Mouse (Mus musculus): ENCODE results near the gene Nat14. TPM values are rescaled to one million over a fixed set of nuclear protein-coding genes. Genes with fewer than 3 reads are reported as not detected.

Nat14 gene
- total RNA-seq, 1 experiment: 1.7 TPM

DNA sequence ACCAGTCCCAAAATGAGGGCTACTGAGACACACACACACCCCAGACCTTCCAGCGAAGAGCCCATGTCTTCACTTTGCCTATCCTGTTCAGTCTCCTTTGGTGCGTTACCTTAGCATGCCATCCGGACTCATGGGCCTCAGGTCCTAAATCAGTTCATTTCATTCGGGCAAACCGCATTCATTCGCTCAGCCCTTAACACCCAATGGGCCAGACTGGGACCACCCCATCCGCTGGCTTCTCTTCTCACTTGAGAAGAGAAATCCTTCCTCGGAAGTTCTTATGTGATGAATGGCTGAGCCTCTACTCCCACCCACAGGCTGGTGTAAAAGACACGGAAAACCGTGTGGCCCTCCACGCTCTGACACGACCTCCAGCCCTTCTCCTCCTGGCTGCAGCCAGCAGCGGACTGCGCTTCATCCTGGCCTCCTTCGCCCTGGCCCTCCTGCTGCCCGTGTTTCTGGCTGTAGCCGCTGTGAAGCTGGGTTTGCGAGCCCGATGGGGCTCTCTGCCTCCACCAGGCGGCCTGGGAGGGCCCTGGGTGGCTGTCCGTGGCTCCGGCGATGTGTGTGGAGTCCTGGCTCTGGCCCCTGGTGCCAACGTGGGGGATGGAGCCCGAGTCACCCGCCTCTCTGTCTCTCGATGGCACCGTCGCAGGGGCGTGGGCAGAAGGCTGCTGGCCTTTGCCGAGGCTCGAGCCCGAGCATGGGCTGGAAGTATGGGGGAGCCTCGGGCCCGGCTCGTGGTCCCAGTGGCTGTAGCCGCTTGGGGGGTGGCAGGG lies 1.9 kb downstream of the Nat14 start:
- TF ChIP-seq ZC3H11A (IDR thresholded peaks at IDR 0.05; ENCODE audit: borderline replicate concordance, low read depth, low read length) (no peak), HCFC1 (IDR thresholded peaks at IDR 0.05; ENCODE audit: borderline replicate concordance, insufficient read depth, low read length) (no peak), CHD2 (IDR thresholded peaks at IDR 0.05; ENCODE audit: low read depth, low read length) (no peak), MAFK (IDR thresholded peaks at IDR 0.05; ENCODE audit: insufficient read depth, low read depth, low read length) (no peak), ZNF384 (IDR thresholded peaks at IDR 0.05; ENCODE audit: low read depth, low read length) (no peak)
- in situ Hi-C loops (cut with MboI; ENCODE audit: low sequenced_read_pairs in 2 of 2, unreplicated experiment in 2 of 2): no loop called here
- Histone ChIP-seq H3K9me3 (ENCODE audit: control insufficient read depth, insufficient read depth, low read depth, low read length) (no peaks in the 10 kb centered on the region), H3K4me1 (ENCODE audit: control insufficient read depth in 2 of 2, insufficient read depth in 2 of 2, low read length in 2 of 2, poor library complexity in 1 of 2) (peaks cover 4 to 42% of the 10 kb centered on the region in 2 experiments; a peak in 3 of 4 replicates), H3K9ac (ENCODE audit: insufficient read depth, low read depth, low read length, poor library complexity, severe bottlenecking) (peak overlapping the region; percentile 28), H3K4me3 (ENCODE audit: insufficient read depth in 1 of 2, low read depth in 1 of 2, low read length in 2 of 2, poor library complexity in 1 of 2, severe bottlenecking in 1 of 2) (peak overlapping the region; percentile 38 to 54; a peak in 3 of 4 replicates), H3K36me3 (ENCODE audit: control insufficient read depth, insufficient read depth, low read length, poor library complexity, severe bottlenecking) (peaks cover 5% of the 10 kb centered on the region; the same call in 1 of the 2 replicates), H3K27ac (ENCODE audit: insufficient read depth, low read depth, low read length, poor library complexity, severe bottlenecking) (no peak overlapping the region)
- DNase-seq (ENCODE audit: low read depth, low spot score): no peak

GRCm38 (mm10) chr7:4924483-4924882 lies 2.7 kb downstream of the Nat14 start:
- H3K9me3 ChIP-seq (ENCODE audit: control insufficient read depth, insufficient read depth, low read depth, low read length): no peaks in the 10 kb centered on the region
- no peaks in the 10 kb centered on the region; the same call in 1 of the 2 replicates for H3K36me3 ChIP-seq (ENCODE audit: control insufficient read depth, insufficient read depth, low read length, poor library complexity, severe bottlenecking)
- H3K9ac ChIP-seq (ENCODE audit: insufficient read depth, low read depth, low read length, poor library complexity, severe bottlenecking): no peak overlapping the region
- no peak for DNase-seq (ENCODE audit: low read depth, low spot score)
- H3K4me1 ChIP-seq (ENCODE audit: control insufficient read depth in 2 of 2, insufficient read depth in 2 of 2, low read length in 2 of 2, poor library complexity in 1 of 2): peaks cover 4 to 36% of the 10 kb centered on the region in 2 experiments; a peak in 3 of 4 replicates
- no peak overlapping the region for H3K27ac ChIP-seq (ENCODE audit: insufficient read depth, low read depth, low read length, poor library complexity, severe bottlenecking)
- TF ChIP-seq ZNF384 (IDR thresholded peaks at IDR 0.05; ENCODE audit: low read depth, low read length) (no peak), MAFK (IDR thresholded peaks at IDR 0.05; ENCODE audit: insufficient read depth, low read depth, low read length) (no peak), ZC3H11A (IDR thresholded peaks at IDR 0.05; ENCODE audit: borderline replicate concordance, low read depth, low read length) (no peak), HCFC1 (IDR thresholded peaks at IDR 0.05; ENCODE audit: borderline replicate concordance, insufficient read depth, low read length) (no peak), CHD2 (IDR thresholded peaks at IDR 0.05; ENCODE audit: low read depth, low read length) (no peak)
- peak overlapping the region in 1 of 2 experiments; percentile 54; a peak in 2 of 4 replicates for H3K4me3 ChIP-seq (ENCODE audit: insufficient read depth in 1 of 2, low read depth in 1 of 2, low read length in 2 of 2, poor library complexity in 1 of 2, severe bottlenecking in 1 of 2)
- in situ Hi-C loops (cut with MboI; ENCODE audit: low sequenced_read_pairs in 2 of 2, unreplicated experiment in 2 of 2): no loop called here

- no peak overlapping the region for H3K27ac ChIP-seq (ENCODE audit: insufficient read depth, low read depth, low read length, poor library complexity, severe bottlenecking)
- no peaks in the 10 kb centered on the region for H3K9me3 ChIP-seq (ENCODE audit: control insufficient read depth, insufficient read depth, low read depth, low read length)
- TF ChIP-seq CHD2 (IDR thresholded peaks at IDR 0.05; ENCODE audit: low read depth, low read length) (no peak), MAFK (IDR thresholded peaks at IDR 0.05; ENCODE audit: insufficient read depth, low read depth, low read length) (no peak)
- DNase-seq (ENCODE audit: low read depth, low spot score): no peak
- no peaks in the 10 kb centered on the region for H3K36me3 ChIP-seq (ENCODE audit: control insufficient read depth, insufficient read depth, low read length, poor library complexity, severe bottlenecking)
- in situ Hi-C loops (cut with MboI; ENCODE audit: low sequenced_read_pairs in 2 of 2, unreplicated experiment in 2 of 2): no loop called here
- peaks cover 4 to 35% of the 10 kb centered on the region in 2 experiments; a peak in 3 of 4 replicates for H3K4me1 ChIP-seq (ENCODE audit: control insufficient read depth in 2 of 2, insufficient read depth in 2 of 2, low read length in 2 of 2, poor library complexity in 1 of 2)
- no peak overlapping the region for H3K9ac ChIP-seq (ENCODE audit: insufficient read depth, low read depth, low read length, poor library complexity, severe bottlenecking)
- no peak overlapping the region for H3K4me3 ChIP-seq (ENCODE audit: insufficient read depth in 1 of 2, low read depth in 1 of 2, low read length in 2 of 2, poor library complexity in 1 of 2, severe bottlenecking in 1 of 2)
Observed at GRCm38 (mm10) chr7:4924891-4925301, 3.1 kb downstream of the Nat14 start.

DNA sequence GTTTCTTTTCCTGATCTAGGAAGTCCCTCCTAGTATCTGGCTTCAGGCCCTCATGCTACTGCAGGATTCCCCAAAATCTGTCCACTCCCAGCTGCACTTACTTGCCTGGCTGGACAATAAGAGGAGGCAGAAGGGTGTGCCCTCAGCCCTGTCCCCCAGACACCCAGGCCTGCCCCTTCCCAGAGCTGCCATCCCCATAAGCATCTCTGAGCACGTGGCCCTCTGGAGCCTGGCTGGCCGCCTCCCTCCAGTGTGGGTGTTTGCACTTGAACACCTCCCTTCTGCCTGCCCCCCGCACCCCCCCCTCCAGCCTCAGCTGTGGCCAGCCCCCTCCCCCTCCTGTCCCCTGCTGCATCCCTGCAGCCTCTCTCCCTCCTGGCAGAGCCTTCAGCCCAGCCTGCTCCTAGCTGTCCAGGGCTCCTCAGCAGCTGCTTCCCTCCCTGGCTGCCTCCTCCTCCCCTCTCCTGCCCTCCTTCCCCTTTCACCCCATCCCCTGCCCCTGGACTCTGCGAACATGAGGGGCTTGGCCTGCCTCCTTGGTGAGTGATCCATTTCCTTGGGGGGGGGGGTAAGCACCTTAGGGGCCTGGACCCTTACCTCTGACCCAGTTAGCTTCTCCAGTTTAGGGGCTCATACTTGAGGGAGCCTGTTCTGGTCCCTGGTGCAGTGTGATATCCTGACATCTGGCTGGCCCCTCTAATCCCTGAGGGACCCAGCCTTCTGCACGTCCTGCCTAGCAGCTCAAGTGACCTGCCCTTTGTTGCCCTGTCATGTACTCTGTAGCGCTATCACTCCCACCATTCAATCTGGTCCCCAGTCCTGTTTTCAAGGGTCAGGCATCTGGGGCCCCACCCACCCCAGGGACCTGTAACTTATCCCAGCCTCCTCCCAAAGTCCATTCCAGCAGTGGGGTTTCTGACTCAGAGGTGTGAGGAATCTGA lies 3.9 kb downstream of the Nat14 start, which contains the start of gene Ssc5d:
Ssc5d (plus strand) TSS at position 345 of the 941 bp plus-strand sequence.
- no peak for DNase-seq (ENCODE audit: low read depth, low spot score)
- Histone ChIP-seq H3K9me3 (ENCODE audit: control insufficient read depth, insufficient read depth, low read depth, low read length) (no peaks in the 10 kb centered on the region), H3K27ac (ENCODE audit: insufficient read depth, low read depth, low read length, poor library complexity, severe bottlenecking) (no peak within 1 kb of the TSS), H3K4me3 (ENCODE audit: insufficient read depth in 1 of 2, low read depth in 1 of 2, low read length in 2 of 2, poor library complexity in 1 of 2, severe bottlenecking in 1 of 2) (no peak within 1 kb of the TSS), H3K4me1 (ENCODE audit: control insufficient read depth in 2 of 2, insufficient read depth in 2 of 2, low read length in 2 of 2, poor library complexity in 1 of 2) (peaks cover 4 to 28% of the 10 kb centered on the region in 2 experiments; a peak in 3 of 4 replicates), H3K9ac (ENCODE audit: insufficient read depth, low read depth, low read length, poor library complexity, severe bottlenecking) (no peak within 1 kb of the TSS), H3K36me3 (ENCODE audit: control insufficient read depth, insufficient read depth, low read length, poor library complexity, severe bottlenecking) (no peaks in the 10 kb centered on the region)
- in situ Hi-C loops (cut with MboI; ENCODE audit: low sequenced_read_pairs in 2 of 2, unreplicated experiment in 2 of 2): no loop called here
- TF ChIP-seq HCFC1 (IDR thresholded peaks at IDR 0.05; ENCODE audit: borderline replicate concordance, insufficient read depth, low read length) (no peak), ZNF384 (IDR thresholded peaks at IDR 0.05; ENCODE audit: low read depth, low read length) (no peak), CHD2 (IDR thresholded peaks at IDR 0.05; ENCODE audit: low read depth, low read length) (no peak), ZC3H11A (IDR thresholded peaks at IDR 0.05; ENCODE audit: borderline replicate concordance, low read depth, low read length) (no peak), MAFK (IDR thresholded peaks at IDR 0.05; ENCODE audit: insufficient read depth, low read depth, low read length) (no peak)

Data from ES-E14 (cell line).